Mouse (Mus musculus): ENCODE measurements at regions not wholly inside any gene's neighbourhood (a gene's known extent, or its start where the extent isn't known, plus 50 kb on each side); places are given as distances from the start of the nearest gene placed in this dataset.

DNA sequence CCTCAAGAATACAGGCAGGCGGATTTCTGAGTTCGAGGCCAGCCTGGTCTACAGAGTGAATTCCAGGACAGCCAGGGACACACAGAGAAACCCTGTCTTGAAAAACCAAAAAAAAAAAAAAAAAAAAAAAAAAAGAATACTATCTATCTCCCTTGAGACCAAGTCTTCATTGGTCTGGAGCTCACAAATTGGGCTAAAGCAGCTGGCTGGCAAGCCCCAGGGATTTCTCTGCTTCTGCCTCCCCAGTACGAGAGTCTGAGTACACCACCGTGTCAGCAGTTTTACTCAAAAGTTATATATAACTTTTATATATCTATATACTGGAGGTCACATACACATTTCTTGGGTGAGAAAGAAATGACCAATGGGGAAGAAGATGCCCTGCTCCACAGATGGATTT is 229.2 kb downstream of the Zfp36l1 start:
- DNase-seq (ENCODE audit: low read depth, low spot score): no peak

- DNase-seq (ENCODE audit: low read depth, low spot score): no peak
These were observed 232.0 kb downstream of the Zfp36l1 start for GRCm38 (mm10) chr12:79880751-79881261.

- no peak for DNase-seq (ENCODE audit: low read depth, low spot score)
These were observed 232.5 kb downstream of the Zfp36l1 start for GRCm38 (mm10) chr12:79880346-79880745.

- DNase-seq (ENCODE audit: low read depth, low spot score): no peak
These were observed 232.9 kb downstream of the Zfp36l1 start for GRCm38 (mm10) chr12:79879918-79880273.

- DNase-seq (ENCODE audit: low read depth, low spot score): no peak
These were observed 233.5 kb downstream of the Zfp36l1 start for GRCm38 (mm10) chr12:79879093-79879917.

GRCm38 (mm10) chr12:79878766-79879092 is 234.1 kb downstream of the Zfp36l1 start:
- DNase-seq (ENCODE audit: low read depth, low spot score): no peak

- no peak for DNase-seq (ENCODE audit: low read depth, low spot score)
These were observed 234.7 kb downstream of the Zfp36l1 start for GRCm38 (mm10) chr12:79878163-79878562.

- DNase-seq (ENCODE audit: low read depth, low spot score): no peak
These were observed 238.5 kb downstream of the Zfp36l1 start for GRCm38 (mm10) chr12:79874333-79874732.

DNA sequence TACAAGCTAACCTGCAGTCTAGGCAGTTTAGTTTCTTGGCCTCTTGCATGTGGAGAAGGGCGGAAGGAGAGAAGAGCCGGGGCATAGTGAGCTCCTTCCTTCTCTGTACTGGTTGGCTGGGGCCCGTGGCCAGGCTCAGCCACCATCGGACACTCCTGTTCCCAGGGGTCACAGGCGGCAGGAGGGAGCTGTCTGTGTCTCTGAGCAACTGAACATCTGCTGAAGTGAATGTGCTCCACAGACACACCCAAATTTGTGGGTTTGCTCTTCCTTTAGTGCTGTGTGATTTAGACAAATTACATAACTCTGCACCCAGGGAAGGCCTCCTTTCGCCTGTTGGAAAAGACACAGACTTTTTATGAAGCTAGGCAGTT is 247.6 kb downstream of the Zfp36l1 start:
- no peak for DNase-seq (ENCODE audit: low read depth, low spot score)

DNA sequence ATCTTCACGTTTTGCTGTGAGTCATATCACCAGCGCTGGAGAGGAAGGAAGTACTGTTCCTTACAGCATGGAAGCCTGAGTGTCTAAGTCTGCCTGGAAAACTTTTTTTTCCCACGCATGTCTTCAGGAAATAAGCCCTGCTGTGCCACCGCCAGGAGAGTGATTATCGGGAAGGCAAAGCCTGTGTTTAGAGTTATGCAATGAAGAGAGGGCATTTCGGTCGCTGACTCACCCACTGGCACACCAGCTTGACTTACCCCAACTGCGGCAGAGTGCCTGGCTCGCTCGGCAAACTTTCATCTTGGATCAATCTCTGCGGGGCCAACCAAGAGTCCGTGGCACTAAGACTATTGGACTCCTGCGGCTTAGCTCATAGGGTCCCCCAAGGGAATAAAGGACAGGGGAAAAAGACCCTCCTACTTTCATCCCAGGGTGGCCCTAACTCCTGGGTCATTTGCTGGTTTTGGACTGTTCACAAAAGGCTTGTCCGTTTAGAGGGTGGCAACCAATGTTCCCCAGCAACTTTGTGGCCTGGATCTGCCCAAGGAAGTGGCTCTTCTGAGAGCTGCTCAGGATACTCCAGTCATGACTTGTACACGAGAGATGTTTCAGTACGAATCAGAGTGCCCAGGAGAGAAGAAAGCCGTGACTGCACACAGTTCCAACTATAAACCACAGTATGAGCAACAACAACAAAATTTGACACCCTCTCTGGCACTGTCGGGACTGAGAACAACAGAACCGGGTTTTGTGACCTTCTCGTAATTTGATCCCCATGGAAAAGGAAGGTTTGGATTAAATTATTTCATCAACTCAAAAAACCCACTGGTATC is 248.3 kb downstream of the Zfp36l1 start:
- DNase-seq (ENCODE audit: low read depth, low spot score): no peak

All from A20 (cell line).